Mouse (Mus musculus) bone marrow, adult 2 months (tissue): ENCODE results near the gene Bcl7b.

ENCODE experiments used
- CTCF ChIP-seq: fragments of 200-500 bp; IDR thresholded peaks from 2 replicates; pipeline ENCODE4 v1.5.1; 2011; ENCODE audit warnings: low read length, control low read depth; ENCODE audit not compliant: control insufficient read depth, insufficient read depth
- POLR2A ChIP-seq: fragments of 200-500 bp; IDR thresholded peaks from 2 replicates; pipeline ENCODE4 v1.6.1; 2011; ENCODE audit warnings: low read depth, mild to moderate bottlenecking, control low read depth, low read length, borderline replicate concordance; ENCODE audit not compliant: control insufficient read depth

DNA sequence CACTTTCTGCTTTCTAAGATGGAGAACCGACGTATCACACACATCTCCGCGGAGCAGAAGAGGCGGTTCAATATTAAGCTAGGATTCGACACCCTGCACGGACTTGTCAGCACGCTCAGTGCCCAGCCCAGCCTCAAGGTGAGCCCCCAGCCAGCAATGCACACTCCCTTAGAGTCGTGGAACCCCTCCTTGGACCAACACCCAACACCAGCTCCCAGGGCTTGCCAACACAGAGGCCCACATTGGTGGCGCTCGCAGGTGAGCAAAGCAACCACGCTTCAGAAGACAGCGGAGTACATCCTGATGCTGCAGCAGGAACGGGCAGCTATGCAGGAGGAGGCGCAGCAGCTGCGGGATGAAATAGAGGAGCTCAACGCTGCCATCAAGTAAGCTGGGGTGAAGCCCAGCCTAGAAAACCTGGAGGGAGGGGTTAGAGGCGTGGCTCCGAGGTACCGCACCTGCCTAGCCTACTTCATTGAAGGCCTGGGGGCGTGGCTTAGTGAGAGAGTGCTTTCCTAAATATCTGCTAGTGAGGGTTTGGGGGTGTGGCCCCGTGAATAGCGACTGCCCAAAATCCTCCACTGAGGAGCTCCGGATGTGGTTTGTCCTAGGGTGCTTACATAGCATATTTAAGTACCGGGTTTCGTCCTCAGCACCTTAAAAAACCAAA, 34.2 kb upstream of the Bcl7b start:
- TF ChIP-seq POLR2A (no peak), CTCF (no peak)
